Mouse (Mus musculus): ENCODE data around the gene Clasp1. TPM values are rescaled to one million over a fixed set of nuclear protein-coding genes. Genes with fewer than 3 reads are reported as not detected.

The Clasp1 gene
- polyA plus RNA-seq, 1 experiment: 14.8 TPM

- Histone ChIP-seq H3K4me3 (ENCODE audit: extremely low read depth, insufficient read depth, insufficient read length) (no peak overlapping the region), H3K36me3 (ENCODE audit: control insufficient read depth, insufficient read depth, low read length) (peaks cover 1% of the 10 kb centered on the region; the same call in 1 of the 2 replicates), H3K27me3 (ENCODE audit: control insufficient read depth, insufficient read depth, low read length) (no peaks in the 10 kb centered on the region), H3K27ac (ENCODE audit: insufficient read depth, low read length) (no peak overlapping the region), H3K4me1 (ENCODE audit: control insufficient read depth, insufficient read depth, insufficient read length) (peaks cover 2% of the 10 kb centered on the region; the same call in 1 of the 2 replicates)
- no peak for DNase-seq (ENCODE audit: low read depth in 1 of 2, low spot score in 2 of 2)
- 96% methylated on average over 2 of the region's 2 CpGs for WGBS
- TF ChIP-seq CTCF (IDR thresholded peaks at IDR 0.05; ENCODE audit: extremely low read depth, insufficient read depth, insufficient read length, insufficient replicate concordance) (no peak), POLR2A (IDR thresholded peaks at IDR 0.05; ENCODE audit: low read depth, low read length) (no peak)
Measured at GRCm38 (mm10) chr1:118392246-118392645, 3.4 kb downstream of the Clasp1 start.

GRCm38 (mm10) chr1:118393916-118394315 lies 5.1 kb downstream of the Clasp1 start:
- no peak for DNase-seq (ENCODE audit: low read depth in 1 of 2, low spot score in 2 of 2)
- no peak overlapping the region for H3K27ac ChIP-seq (ENCODE audit: insufficient read depth, low read length)
- H3K4me3 ChIP-seq (ENCODE audit: extremely low read depth, insufficient read depth, insufficient read length): no peak overlapping the region
- TF ChIP-seq CTCF (IDR thresholded peaks at IDR 0.05; ENCODE audit: extremely low read depth, insufficient read depth, insufficient read length, insufficient replicate concordance) (no peak), POLR2A (IDR thresholded peaks at IDR 0.05; ENCODE audit: low read depth, low read length) (no peak)
- H3K4me1 ChIP-seq (ENCODE audit: control insufficient read depth, insufficient read depth, insufficient read length): no peaks in the 10 kb centered on the region; the same call in 1 of the 2 replicates
- H3K36me3 ChIP-seq (ENCODE audit: control insufficient read depth, insufficient read depth, low read length): peaks cover 1% of the 10 kb centered on the region; the same call in 1 of the 2 replicates
- WGBS: 99% methylated on average over 3 of the region's 3 CpGs
- H3K27me3 ChIP-seq (ENCODE audit: control insufficient read depth, insufficient read depth, low read length): no peaks in the 10 kb centered on the region

- no peak overlapping the region for H3K27ac ChIP-seq (ENCODE audit: insufficient read depth, low read length)
- no peak for TF ChIP-seq POLR2A (IDR thresholded peaks at IDR 0.05; ENCODE audit: low read depth, low read length)
- no peak for TF ChIP-seq CTCF (IDR thresholded peaks at IDR 0.05; ENCODE audit: extremely low read depth, insufficient read depth, insufficient read length, insufficient replicate concordance)
- no peak for DNase-seq (ENCODE audit: low read depth in 1 of 2, low spot score in 2 of 2)
- H3K36me3 ChIP-seq (ENCODE audit: control insufficient read depth, insufficient read depth, low read length): peaks cover 1% of the 10 kb centered on the region; the same call in 1 of the 2 replicates
- H3K4me3 ChIP-seq (ENCODE audit: extremely low read depth, insufficient read depth, insufficient read length): no peak overlapping the region
- H3K4me1 ChIP-seq (ENCODE audit: control insufficient read depth, insufficient read depth, insufficient read length): peaks cover 7% of the 10 kb centered on the region; the same call in 1 of the 2 replicates
- 95% methylated on average over 9 of the region's 9 CpGs for WGBS
- no peaks in the 10 kb centered on the region for H3K27me3 ChIP-seq (ENCODE audit: control insufficient read depth, insufficient read depth, low read length)
Measured at GRCm38 (mm10) chr1:118397866-118398265, 9.0 kb downstream of the Clasp1 start.

GRCm38 (mm10) chr1:118398567-118398966 lies 9.7 kb downstream of the Clasp1 start:
- no peak overlapping the region for H3K27ac ChIP-seq (ENCODE audit: insufficient read depth, low read length)
- H3K4me1 ChIP-seq (ENCODE audit: control insufficient read depth, insufficient read depth, insufficient read length): peaks cover 7% of the 10 kb centered on the region; the same call in 1 of the 2 replicates
- DNase-seq (ENCODE audit: low read depth in 1 of 2, low spot score in 2 of 2): no peak
- 42% methylated on average over 6 of the region's 6 CpGs for WGBS
- H3K4me3 ChIP-seq (ENCODE audit: extremely low read depth, insufficient read depth, insufficient read length): no peak overlapping the region
- peaks cover 1% of the 10 kb centered on the region; the same call in 1 of the 2 replicates for H3K36me3 ChIP-seq (ENCODE audit: control insufficient read depth, insufficient read depth, low read length)
- no peaks in the 10 kb centered on the region for H3K27me3 ChIP-seq (ENCODE audit: control insufficient read depth, insufficient read depth, low read length)
- TF ChIP-seq CTCF (IDR thresholded peaks at IDR 0.05; ENCODE audit: extremely low read depth, insufficient read depth, insufficient read length, insufficient replicate concordance) (no peak), POLR2A (IDR thresholded peaks at IDR 0.05; ENCODE audit: low read depth, low read length) (no peak)

- TF ChIP-seq POLR2A (IDR thresholded peaks at IDR 0.05; ENCODE audit: low read depth, low read length) (no peak), CTCF (IDR thresholded peaks at IDR 0.05; ENCODE audit: extremely low read depth, insufficient read depth, insufficient read length, insufficient replicate concordance) (no peak)
- H3K27ac ChIP-seq (ENCODE audit: insufficient read depth, low read length): peak overlapping the region; percentile 53
- H3K4me1 ChIP-seq (ENCODE audit: control insufficient read depth, insufficient read depth, insufficient read length): peaks cover 7% of the 10 kb centered on the region; the same call in 1 of the 2 replicates
- H3K36me3 ChIP-seq (ENCODE audit: control insufficient read depth, insufficient read depth, low read length): no peaks in the 10 kb centered on the region
- WGBS: 30% methylated on average over 8 of the region's 8 CpGs
- H3K27me3 ChIP-seq (ENCODE audit: control insufficient read depth, insufficient read depth, low read length): no peaks in the 10 kb centered on the region
- DNase-seq (ENCODE audit: low read depth in 1 of 2, low spot score in 2 of 2): no peak
- H3K4me3 ChIP-seq (ENCODE audit: extremely low read depth, insufficient read depth, insufficient read length): no peak overlapping the region
Measured at GRCm38 (mm10) chr1:118399625-118400310, 10.9 kb downstream of the Clasp1 start.

- 87% methylated on average over 4 of the region's 4 CpGs for WGBS
- no peak for DNase-seq (ENCODE audit: low read depth in 1 of 2, low spot score in 2 of 2)
- no peak for TF ChIP-seq CTCF (IDR thresholded peaks at IDR 0.05; ENCODE audit: extremely low read depth, insufficient read depth, insufficient read length, insufficient replicate concordance)
- TF ChIP-seq POLR2A (IDR thresholded peaks at IDR 0.05; ENCODE audit: low read depth, low read length): no peak
- Histone ChIP-seq H3K27me3 (ENCODE audit: control insufficient read depth, insufficient read depth, low read length) (no peaks in the 10 kb centered on the region), H3K36me3 (ENCODE audit: control insufficient read depth, insufficient read depth, low read length) (no peaks in the 10 kb centered on the region), H3K4me3 (ENCODE audit: extremely low read depth, insufficient read depth, insufficient read length) (no peak overlapping the region), H3K4me1 (ENCODE audit: control insufficient read depth, insufficient read depth, insufficient read length) (peaks cover 7% of the 10 kb centered on the region; the same call in 1 of the 2 replicates), H3K27ac (ENCODE audit: insufficient read depth, low read length) (no peak overlapping the region)
Measured at GRCm38 (mm10) chr1:118401991-118402390, 13.1 kb downstream of the Clasp1 start.

- Histone ChIP-seq H3K36me3 (ENCODE audit: control insufficient read depth, insufficient read depth, low read length) (no peaks in the 10 kb centered on the region), H3K27ac (ENCODE audit: insufficient read depth, low read length) (no peak overlapping the region), H3K4me3 (ENCODE audit: extremely low read depth, insufficient read depth, insufficient read length) (no peak overlapping the region), H3K27me3 (ENCODE audit: control insufficient read depth, insufficient read depth, low read length) (no peaks in the 10 kb centered on the region), H3K4me1 (ENCODE audit: control insufficient read depth, insufficient read depth, insufficient read length) (peaks cover 7% of the 10 kb centered on the region; the same call in 1 of the 2 replicates)
- no peak for TF ChIP-seq POLR2A (IDR thresholded peaks at IDR 0.05; ENCODE audit: low read depth, low read length)
- TF ChIP-seq CTCF (IDR thresholded peaks at IDR 0.05; ENCODE audit: extremely low read depth, insufficient read depth, insufficient read length, insufficient replicate concordance): no peak
- 78% methylated on average over 8 of the region's 8 CpGs for WGBS
- DNase-seq (ENCODE audit: low read depth in 1 of 2, low spot score in 2 of 2): no peak
Measured at GRCm38 (mm10) chr1:118402556-118402955, 13.7 kb downstream of the Clasp1 start.

Data from spleen, adult 2 months (tissue).